Mouse (Mus musculus): Measurements from ENCODE around the gene Cct3. TPM values are rescaled to one million over a fixed set of nuclear protein-coding genes. Genes with fewer than 3 reads are reported as not detected.
"Not testable (repeated sequence)": the region's sequence is repeated elsewhere in the genome, so short reads cannot be mapped to it uniquely, and the experiment has no call there.

The Cct3 gene
- total RNA-seq (2017) = 95.0 to 123 TPM (median 105 TPM) in 3 replicates

DNA sequence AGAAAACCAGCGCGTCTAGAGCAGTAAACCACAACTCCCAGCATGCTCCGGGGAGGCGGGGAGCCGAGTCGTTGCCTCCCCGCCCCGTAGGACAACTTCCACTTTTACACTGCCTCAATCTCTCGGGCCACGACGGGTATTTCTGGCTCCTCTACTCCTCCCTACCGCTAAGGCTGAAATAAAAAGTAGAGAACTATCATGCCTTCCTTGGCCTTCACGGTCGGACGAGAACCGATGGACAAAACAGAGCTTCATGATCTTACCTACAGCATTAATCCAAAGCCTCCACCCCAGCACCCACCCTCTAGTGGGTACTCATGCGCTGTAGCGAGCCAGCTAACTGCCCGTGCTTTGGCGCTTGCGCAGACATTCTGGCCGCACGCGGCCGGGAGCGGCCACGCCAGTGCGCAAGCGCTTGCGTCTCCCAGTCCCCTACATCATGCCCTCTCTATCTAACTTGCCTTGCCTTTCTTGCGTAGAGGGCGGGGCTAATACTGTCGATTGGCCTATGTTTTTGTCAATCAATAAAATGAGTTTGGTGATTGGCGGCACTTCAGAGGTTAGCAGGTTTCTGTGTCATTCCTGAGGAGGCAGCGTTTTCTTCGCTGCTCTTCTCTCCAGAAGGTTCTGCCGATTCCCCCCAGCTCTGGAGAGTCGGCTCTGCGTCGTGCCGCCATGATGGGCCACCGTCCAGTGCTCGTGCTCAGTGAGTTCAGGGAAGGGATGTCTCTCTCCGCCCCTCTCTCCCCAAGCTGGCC is at the start of gene Cct3, which contains the start of gene Tsacc:
TSS of gene Cct3 (plus strand) at position 556 of the 758 bp plus-strand sequence.
TSS of gene Tsacc (minus strand) at position 439 of the 758 bp plus-strand sequence.
- ATAC-seq (replicated peaks; ENCODE audit: insufficient number of reproducible peaks, low FRiP score, low TSS enrichment, poor library complexity, severe bottlenecking) = peak; percentile 93

GRCm38 (mm10) chr3:88247666-88248065 is 49.2 kb upstream of the Cct3 start:
- ATAC-seq (replicated peaks; ENCODE audit: insufficient number of reproducible peaks, low FRiP score, low TSS enrichment, poor library complexity, severe bottlenecking) = no peak

DNA sequence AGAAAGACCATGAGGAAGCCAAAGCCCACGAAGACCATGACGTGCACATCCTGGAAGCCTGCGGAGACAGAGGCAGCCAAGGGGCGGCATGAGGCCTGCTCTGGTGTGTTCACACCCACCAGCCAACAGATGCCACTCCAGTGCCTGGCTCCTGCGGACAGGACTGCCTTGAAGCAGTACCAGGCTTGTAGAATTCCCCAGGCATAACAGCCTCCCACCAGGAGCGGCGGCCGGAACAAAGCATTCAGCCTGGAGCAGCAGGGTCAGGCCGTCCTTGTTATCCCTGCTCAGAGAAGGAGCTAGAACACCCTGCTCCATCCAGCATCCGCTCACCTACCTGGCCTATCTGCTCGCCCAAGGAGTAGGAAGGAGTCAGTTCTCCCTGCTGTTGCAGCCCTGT is 48.5 kb upstream of the Cct3 start:
- ATAC-seq (replicated peaks; ENCODE audit: insufficient number of reproducible peaks, low FRiP score, low TSS enrichment, poor library complexity, severe bottlenecking) = no peak

DNA sequence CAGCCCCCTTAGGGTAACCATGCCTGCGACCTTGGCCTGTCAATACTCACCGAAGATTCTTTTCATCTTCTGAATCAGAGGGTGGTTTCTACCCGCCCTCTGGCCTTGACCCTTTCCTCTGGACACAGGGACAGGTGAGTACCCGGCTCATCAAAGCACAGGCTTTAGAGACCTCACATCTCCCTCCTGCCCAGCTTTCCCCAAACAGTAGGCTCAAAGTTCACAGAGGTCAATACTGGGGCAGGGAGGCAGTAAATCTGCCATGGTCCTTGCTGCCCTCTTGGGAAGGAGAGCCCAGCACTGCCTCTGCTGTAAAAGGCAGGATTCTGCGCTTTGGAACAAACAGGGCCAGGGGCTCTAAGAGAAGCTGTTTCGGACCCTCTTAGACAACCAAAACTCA is 44.2 kb upstream of the Cct3 start:
- no peak for ATAC-seq (replicated peaks; ENCODE audit: insufficient number of reproducible peaks, low FRiP score, low TSS enrichment, poor library complexity, severe bottlenecking)

GRCm38 (mm10) chr3:88254268-88254926 is 42.5 kb upstream of the Cct3 start, which contains the start of gene Rhbg:
Gene Rhbg, minus strand, starts transcription at chr3:88254709.
- ATAC-seq (replicated peaks; ENCODE audit: insufficient number of reproducible peaks, low FRiP score, low TSS enrichment, poor library complexity, severe bottlenecking) = peak; percentile 57; the same call in 1 of the 2 replicates

DNA sequence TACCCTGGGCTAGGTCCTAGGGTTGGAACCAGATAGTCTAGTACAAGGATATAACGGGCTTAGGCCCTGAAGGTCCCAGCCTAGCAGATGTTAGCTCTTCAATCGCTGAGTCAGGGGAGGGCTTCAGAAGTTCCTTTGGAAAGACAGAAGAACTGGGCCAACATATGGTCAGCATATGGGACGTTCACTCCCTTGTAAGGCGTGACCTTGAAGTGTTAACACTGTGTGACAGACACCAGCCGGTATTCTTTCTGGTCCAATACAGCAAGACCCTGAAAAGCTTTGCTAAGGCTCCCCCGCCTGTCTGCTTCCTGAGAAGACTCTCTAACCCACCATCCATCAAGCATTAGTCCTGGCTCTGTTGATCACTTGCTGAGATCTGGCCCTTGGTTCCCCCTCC is 41.0 kb upstream of the Cct3 start:
- ATAC-seq (replicated peaks; ENCODE audit: insufficient number of reproducible peaks, low FRiP score, low TSS enrichment, poor library complexity, severe bottlenecking) = no peak

DNA sequence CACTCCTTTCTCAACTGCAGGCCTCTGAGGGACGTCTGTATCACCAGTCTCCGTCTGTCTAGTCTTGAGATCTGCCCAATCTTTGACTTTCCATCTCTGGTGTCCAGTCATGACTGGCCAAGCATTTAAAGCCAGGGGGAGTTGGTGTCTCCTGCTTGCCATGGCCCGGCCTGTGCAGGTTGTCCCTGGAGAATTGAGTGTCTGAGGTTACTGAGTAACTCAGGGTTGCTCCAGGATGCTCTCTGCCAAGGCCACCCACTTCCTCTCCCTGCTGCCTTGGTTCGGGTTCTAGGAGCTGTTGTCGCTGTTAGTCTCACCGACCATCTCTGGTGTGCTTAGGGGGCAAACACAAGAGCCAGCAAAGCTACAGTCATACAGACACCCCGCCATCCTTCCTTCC is 40.5 kb upstream of the Cct3 start:
- no peak for ATAC-seq (replicated peaks; ENCODE audit: insufficient number of reproducible peaks, low FRiP score, low TSS enrichment, poor library complexity, severe bottlenecking)

- no peak for ATAC-seq (replicated peaks; ENCODE audit: insufficient number of reproducible peaks, low FRiP score, low TSS enrichment, poor library complexity, severe bottlenecking)
These were observed 34.6 kb upstream of the Cct3 start for GRCm38 (mm10) chr3:88262346-88262745.

- ATAC-seq (replicated peaks; ENCODE audit: insufficient number of reproducible peaks, low FRiP score, low TSS enrichment, poor library complexity, severe bottlenecking) = not testable (repeated sequence)
These were observed 28.9 kb upstream of the Cct3 start for GRCm38 (mm10) chr3:88268014-88268413.

GRCm38 (mm10) chr3:88268991-88269390 is 27.9 kb upstream of the Cct3 start:
- no peak for ATAC-seq (replicated peaks; ENCODE audit: insufficient number of reproducible peaks, low FRiP score, low TSS enrichment, poor library complexity, severe bottlenecking)

DNA sequence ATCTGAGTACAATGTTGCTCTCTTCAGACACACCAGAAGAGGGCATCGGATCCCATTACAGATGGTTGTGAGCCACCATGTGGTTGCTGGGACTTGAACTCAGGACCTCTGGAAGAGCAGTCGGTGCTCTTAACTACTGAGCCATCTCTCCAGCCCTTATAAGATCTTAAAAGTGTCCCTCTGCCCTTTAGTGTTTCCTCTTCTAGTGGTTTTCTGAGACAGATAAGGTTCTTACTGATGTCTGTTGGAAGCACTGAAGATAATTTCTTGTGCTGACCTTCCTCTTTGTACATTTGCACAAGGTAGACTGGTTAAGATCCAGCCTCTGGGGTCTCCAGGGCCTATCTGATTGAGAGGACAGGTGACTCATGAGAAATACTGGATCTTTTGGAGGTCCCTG is 25.6 kb upstream of the Cct3 start:
- ATAC-seq (replicated peaks; ENCODE audit: insufficient number of reproducible peaks, low FRiP score, low TSS enrichment, poor library complexity, severe bottlenecking) = not testable (repeated sequence)

- ATAC-seq (replicated peaks; ENCODE audit: insufficient number of reproducible peaks, low FRiP score, low TSS enrichment, poor library complexity, severe bottlenecking) = no peak
These were observed 25.1 kb upstream of the Cct3 start for GRCm38 (mm10) chr3:88271859-88272258.

DNA sequence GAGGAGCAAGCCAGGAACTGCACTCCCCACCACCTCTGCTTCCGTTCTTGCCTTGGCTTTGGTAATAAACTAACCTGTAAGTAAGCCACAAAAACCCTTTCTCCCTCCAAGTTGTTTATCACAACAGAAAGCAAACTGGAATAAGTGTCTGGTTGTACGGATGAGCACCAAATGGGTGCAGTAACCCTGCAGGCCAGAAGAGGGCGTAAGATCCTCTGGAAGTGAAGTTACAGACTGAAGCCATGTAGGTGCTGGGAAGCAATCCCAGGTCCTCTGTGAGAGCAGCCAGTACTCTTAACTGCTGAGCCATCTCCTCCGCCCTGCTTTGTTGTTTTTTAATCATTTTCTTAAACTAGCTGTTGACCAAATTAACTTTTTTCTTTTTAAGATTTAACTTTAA is 22.9 kb upstream of the Cct3 start:
- no peak for ATAC-seq (replicated peaks; ENCODE audit: insufficient number of reproducible peaks, low FRiP score, low TSS enrichment, poor library complexity, severe bottlenecking)

DNA sequence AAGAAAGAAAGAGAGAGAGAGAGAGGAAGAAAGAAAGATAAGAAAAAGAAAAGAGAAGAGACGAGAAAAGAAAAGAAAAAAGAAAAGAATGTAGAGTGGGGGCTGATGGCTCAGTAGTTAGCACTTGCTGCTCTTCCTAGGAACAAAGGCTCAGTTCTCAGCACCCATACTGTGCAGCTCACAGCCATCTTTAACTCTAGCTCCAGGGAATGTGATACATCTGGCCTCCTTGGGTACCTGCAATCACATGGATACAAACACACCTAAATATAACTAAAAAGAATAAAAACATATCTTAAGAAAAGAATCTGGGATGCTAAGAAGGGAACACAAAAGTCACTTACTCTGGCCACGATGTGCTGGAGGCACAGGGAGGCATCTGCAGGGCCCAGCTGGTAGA is 20.8 kb upstream of the Cct3 start:
- ATAC-seq (replicated peaks; ENCODE audit: insufficient number of reproducible peaks, low FRiP score, low TSS enrichment, poor library complexity, severe bottlenecking) = no peak

- ATAC-seq (replicated peaks; ENCODE audit: insufficient number of reproducible peaks, low FRiP score, low TSS enrichment, poor library complexity, severe bottlenecking) = no peak
These were observed 20.3 kb upstream of the Cct3 start for GRCm38 (mm10) chr3:88276529-88277143.

DNA sequence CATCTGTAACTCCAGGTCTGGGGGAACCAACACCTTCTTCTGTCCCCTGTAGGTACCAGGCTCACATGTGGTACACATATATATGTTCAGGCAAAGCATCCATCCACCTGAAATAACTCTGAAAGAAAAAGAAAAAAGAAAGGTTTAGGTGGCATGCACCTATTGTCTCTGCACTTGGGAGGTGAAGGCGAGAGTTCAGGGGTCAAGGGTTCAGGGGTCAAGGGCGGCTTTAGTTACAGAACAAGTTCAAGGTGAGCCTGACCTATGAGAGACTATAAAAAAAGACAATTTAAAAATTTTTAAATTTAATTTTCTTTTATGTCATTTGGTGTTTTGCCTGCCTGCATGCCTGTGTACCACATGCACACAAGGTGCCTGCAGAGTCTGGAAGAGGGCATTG is 16.9 kb upstream of the Cct3 start:
- ATAC-seq (replicated peaks; ENCODE audit: insufficient number of reproducible peaks, low FRiP score, low TSS enrichment, poor library complexity, severe bottlenecking) = no peak

GRCm38 (mm10) chr3:88281141-88281916 is 15.6 kb upstream of the Cct3 start:
- not testable (repeated sequence) for ATAC-seq (replicated peaks; ENCODE audit: insufficient number of reproducible peaks, low FRiP score, low TSS enrichment, poor library complexity, severe bottlenecking)

GRCm38 (mm10) chr3:88284815-88285564 is 11.9 kb upstream of the Cct3 start:
- not testable (repeated sequence) for ATAC-seq (replicated peaks; ENCODE audit: insufficient number of reproducible peaks, low FRiP score, low TSS enrichment, poor library complexity, severe bottlenecking)
